Mouse (Mus musculus) heart, embryonic 15.5 days (tissue): ENCODE measurements around the gene Slc9a8. TPM values are rescaled to one million over a fixed set of nuclear protein-coding genes. Genes with fewer than 3 reads are reported as not detected.

Experiments
- ATAC-seq: fragments of 200-750 bp; cut with Nextera tagmentation; replicated peaks from 2 replicates; pipeline ENCODE4 v1.8.0; 2017; ENCODE audit warnings: low read depth, moderate TSS enrichment; ENCODE audit not compliant: insufficient number of reproducible peaks, insufficient read depth, low FRiP score
- H3K27ac ChIP-seq: fragments of 300-500 bp; sonication (generic); 2 replicates; pipeline ENCODE4 v1.5.1; 2015; ENCODE audit warnings: mild to moderate bottlenecking, inconsistent platforms
- H3K27me3 ChIP-seq: fragments of 300-500 bp; sonication (generic); 2 replicates; pipeline ENCODE4 v1.6.1; 2015; ENCODE audit warnings: inconsistent platforms
- H3K36me3 ChIP-seq: fragments of 300-500 bp; sonication (generic); 2 replicates; pipeline ENCODE4 v1.6.1; 2015; ENCODE audit warnings: mild to moderate bottlenecking, inconsistent platforms
- H3K4me1 ChIP-seq: fragments of 300-500 bp; sonication (generic); replicated peaks from 2 replicates; pipeline ENCODE4 v1.6.1; 2015; ENCODE audit warnings: inconsistent platforms
- H3K4me2 ChIP-seq: fragments of 300-500 bp; sonication (generic); 2 replicates; pipeline ENCODE4 v1.6.1; 2015; ENCODE audit warnings: inconsistent platforms, mild to moderate bottlenecking, moderate library complexity
- H3K4me3 ChIP-seq: fragments of 300-500 bp; sonication (generic); 2 replicates; pipeline ENCODE4 v1.5.1; 2015; ENCODE audit warnings: mild to moderate bottlenecking, inconsistent platforms
- H3K9ac ChIP-seq: fragments of 300-500 bp; sonication (generic); 2 replicates; pipeline ENCODE4 v1.6.1; 2015; ENCODE audit warnings: mild to moderate bottlenecking, inconsistent platforms
- H3K9me3 ChIP-seq: fragments of 300-500 bp; sonication (generic); replicated peaks from 2 replicates; pipeline ENCODE4 v1.6.1; 2016; ENCODE audit warnings: inconsistent platforms
- WGBS: fragments of 180-500 bp; shearing (Covaris S2); methylation state at CpG from one replicate; pipeline ENCODE4 v1.1.7; 2015; ENCODE audit warnings: mixed read lengths; 5-methylcytosine and 5-hydroxymethylcytosine counted together
- polyA plus RNA-seq: library from polyadenylated mRNA; unstranded; fragments of >200 nt; fragmentation: Nextera tagmentation; extraction: Ambion mirVana; gene quantifications from 2 replicates; pipeline ENCODE4 v1.2.1, GENCODE M21; 2015

Gene Slc9a8
- 14.9 and 21.5 TPM in 2 replicates for polyA plus RNA-seq

GRCm38 (mm10) chr2:167421330-167422149 is at the start of gene Slc9a8:
Gene Slc9a8, plus strand, starts transcription at chr2:167421712.
- H3K36me3 ChIP-seq = peaks cover 25% of the 10 kb centered on the region
- H3K4me3 ChIP-seq = peak within 1 kb of the TSS; percentile 93
- peak within 1 kb of the TSS; percentile 89 for H3K4me2 ChIP-seq
- peak within 1 kb of the TSS; percentile 98 for H3K9ac ChIP-seq
- H3K4me1 ChIP-seq = peaks cover 16% of the 10 kb centered on the region
- H3K9me3 ChIP-seq = no peaks in the 10 kb centered on the region
- under 1% methylated on average over 65 of the region's 66 CpGs for WGBS
- ATAC-seq = peak; percentile 98
- H3K27me3 ChIP-seq = no peaks in the 10 kb centered on the region
- peak within 1 kb of the TSS; percentile 99 for H3K27ac ChIP-seq

- WGBS = 40% methylated on average over 5 of the region's 5 CpGs
- Histone ChIP-seq H3K4me2 (no peak overlapping the region), H3K4me3 (no peak overlapping the region), H3K27me3 (no peaks in the 10 kb centered on the region), H3K9me3 (no peaks in the 10 kb centered on the region), H3K4me1 (peaks cover 25% of the 10 kb centered on the region), H3K36me3 (no peaks in the 10 kb centered on the region), H3K27ac (peak overlapping the region; percentile 48; the same call in 1 of the 2 replicates), H3K9ac (no peak overlapping the region)
- ATAC-seq = peak; percentile 33; the same call in 1 of the 2 replicates
These were observed 48.2 kb upstream of the Slc9a8 start for GRCm38 (mm10) chr2:167373266-167373665.

GRCm38 (mm10) chr2:167374191-167374805 is 47.2 kb upstream of the Slc9a8 start:
- no peak for ATAC-seq

GRCm38 (mm10) chr2:167375135-167375534 is 46.4 kb upstream of the Slc9a8 start:
- Histone ChIP-seq H3K4me1 (peaks cover 25% of the 10 kb centered on the region), H3K4me3 (no peak overlapping the region), H3K36me3 (no peaks in the 10 kb centered on the region), H3K9me3 (no peaks in the 10 kb centered on the region), H3K9ac (no peak overlapping the region), H3K27me3 (no peaks in the 10 kb centered on the region), H3K27ac (no peak overlapping the region), H3K4me2 (no peak overlapping the region)
- 77% methylated on average over 9 of the region's 9 CpGs for WGBS
- ATAC-seq = no peak

More at GRCm38 (mm10) chr2:167374191-167374805, 47.2 kb upstream of the Slc9a8 start:
- peaks cover 25% of the 10 kb centered on the region for H3K4me1 ChIP-seq
- H3K9ac ChIP-seq = no peak overlapping the region
- H3K27me3 ChIP-seq = no peaks in the 10 kb centered on the region
- 91% methylated on average over 12 of the region's 12 CpGs for WGBS
- H3K4me2 ChIP-seq = no peak overlapping the region
- no peak overlapping the region for H3K4me3 ChIP-seq
- no peak overlapping the region for H3K27ac ChIP-seq
- H3K36me3 ChIP-seq = no peaks in the 10 kb centered on the region
- H3K9me3 ChIP-seq = no peaks in the 10 kb centered on the region

GRCm38 (mm10) chr2:167375688-167376087 is 45.8 kb upstream of the Slc9a8 start:
- 80% methylated on average over 5 of the region's 5 CpGs for WGBS
- Histone ChIP-seq H3K4me2 (peak overlapping the region; percentile 39), H3K9ac (no peak overlapping the region)

GRCm38 (mm10) chr2:167376160-167376564 is 45.4 kb upstream of the Slc9a8 start:
- no peak overlapping the region for H3K9ac ChIP-seq
- H3K36me3 ChIP-seq = no peaks in the 10 kb centered on the region
- H3K4me2 ChIP-seq = peak overlapping the region; percentile 39
- peaks cover 30% of the 10 kb centered on the region for H3K4me1 ChIP-seq
- peak overlapping the region; percentile 76 for H3K27ac ChIP-seq
- ATAC-seq = peak; percentile 44; the same call in 1 of the 2 replicates
- no peak overlapping the region for H3K4me3 ChIP-seq
- H3K27me3 ChIP-seq = no peaks in the 10 kb centered on the region
- H3K9me3 ChIP-seq = no peaks in the 10 kb centered on the region
- 42% methylated on average over 8 of the region's 8 CpGs for WGBS

More at GRCm38 (mm10) chr2:167375688-167376087, 45.8 kb upstream of the Slc9a8 start:
- H3K27me3 ChIP-seq = no peaks in the 10 kb centered on the region
- H3K9me3 ChIP-seq = no peaks in the 10 kb centered on the region
- no peak overlapping the region for H3K4me3 ChIP-seq
- H3K27ac ChIP-seq = peak overlapping the region; percentile 76
- no peaks in the 10 kb centered on the region for H3K36me3 ChIP-seq
- peaks cover 28% of the 10 kb centered on the region for H3K4me1 ChIP-seq
- ATAC-seq = no peak

GRCm38 (mm10) chr2:167377697-167378096 is 43.8 kb upstream of the Slc9a8 start:
- 55% methylated on average over 3 of the region's 3 CpGs for WGBS
- peaks cover 28% of the 10 kb centered on the region for H3K4me1 ChIP-seq
- no peaks in the 10 kb centered on the region for H3K36me3 ChIP-seq
- no peaks in the 10 kb centered on the region for H3K27me3 ChIP-seq
- no peak overlapping the region for H3K27ac ChIP-seq
- no peak overlapping the region for H3K4me3 ChIP-seq
- no peak overlapping the region for H3K9ac ChIP-seq
- H3K9me3 ChIP-seq = no peaks in the 10 kb centered on the region
- ATAC-seq = no peak
- H3K4me2 ChIP-seq = no peak overlapping the region

GRCm38 (mm10) chr2:167378972-167379371 is 42.5 kb upstream of the Slc9a8 start:
- ATAC-seq = no peak
- H3K9ac ChIP-seq = no peak overlapping the region
- peaks cover 26% of the 10 kb centered on the region for H3K4me1 ChIP-seq
- H3K27me3 ChIP-seq = no peaks in the 10 kb centered on the region
- WGBS = 42% methylated on average over 4 of the region's 4 CpGs
- no peak overlapping the region for H3K27ac ChIP-seq
- H3K36me3 ChIP-seq = no peaks in the 10 kb centered on the region
- no peak overlapping the region for H3K4me3 ChIP-seq
- H3K9me3 ChIP-seq = no peaks in the 10 kb centered on the region
- H3K4me2 ChIP-seq = no peak overlapping the region

- H3K4me3 ChIP-seq = no peak overlapping the region
- no peak overlapping the region for H3K27ac ChIP-seq
- H3K9me3 ChIP-seq = no peaks in the 10 kb centered on the region
- no peaks in the 10 kb centered on the region for H3K27me3 ChIP-seq
- H3K36me3 ChIP-seq = no peaks in the 10 kb centered on the region
- no peak overlapping the region for H3K4me2 ChIP-seq
- H3K9ac ChIP-seq = no peak overlapping the region
- peaks cover 21% of the 10 kb centered on the region for H3K4me1 ChIP-seq
- no peak for ATAC-seq
- 62% methylated on average over 7 of the region's 7 CpGs for WGBS
These were observed 40.8 kb upstream of the Slc9a8 start for GRCm38 (mm10) chr2:167380615-167381285.

- no peak overlapping the region for H3K27ac ChIP-seq
- no peaks in the 10 kb centered on the region for H3K36me3 ChIP-seq
- no peak for ATAC-seq
- no peak overlapping the region for H3K9ac ChIP-seq
- no peaks in the 10 kb centered on the region for H3K27me3 ChIP-seq
- WGBS = 55% methylated on average over 7 of the region's 7 CpGs
- H3K9me3 ChIP-seq = no peaks in the 10 kb centered on the region
- no peak overlapping the region for H3K4me2 ChIP-seq
- peaks cover 16% of the 10 kb centered on the region for H3K4me1 ChIP-seq
- no peak overlapping the region for H3K4me3 ChIP-seq
These were observed 39.9 kb upstream of the Slc9a8 start for GRCm38 (mm10) chr2:167381596-167381995.

GRCm38 (mm10) chr2:167382389-167382788 is 39.1 kb upstream of the Slc9a8 start:
- Histone ChIP-seq H3K27ac (no peak overlapping the region), H3K4me2 (no peak overlapping the region), H3K9me3 (no peaks in the 10 kb centered on the region), H3K4me1 (peaks cover 20% of the 10 kb centered on the region), H3K36me3 (no peaks in the 10 kb centered on the region), H3K4me3 (no peak overlapping the region), H3K9ac (no peak overlapping the region), H3K27me3 (no peaks in the 10 kb centered on the region)
- WGBS = 87% methylated on average over 7 of the region's 7 CpGs
- ATAC-seq = no peak
